Mouse (Mus musculus) embryonic fibroblast, embryonic 13.5 days (primary cell): Measurements from ENCODE around the gene Celsr1.

Experiments
- CTCF ChIP-seq: IDR thresholded peaks from 2 replicates; pipeline ENCODE4 v1.5.1; 2011; ENCODE audit warnings: mild to moderate bottlenecking, control low read depth, low read length, moderate library complexity, borderline replicate concordance; ENCODE audit not compliant: insufficient read depth
- POLR2A ChIP-seq: IDR thresholded peaks from 2 replicates; pipeline ENCODE4 v1.6.1; 2011; ENCODE audit warnings: low read depth, mild to moderate bottlenecking, control low read depth, low read length, moderate library complexity

DNA sequence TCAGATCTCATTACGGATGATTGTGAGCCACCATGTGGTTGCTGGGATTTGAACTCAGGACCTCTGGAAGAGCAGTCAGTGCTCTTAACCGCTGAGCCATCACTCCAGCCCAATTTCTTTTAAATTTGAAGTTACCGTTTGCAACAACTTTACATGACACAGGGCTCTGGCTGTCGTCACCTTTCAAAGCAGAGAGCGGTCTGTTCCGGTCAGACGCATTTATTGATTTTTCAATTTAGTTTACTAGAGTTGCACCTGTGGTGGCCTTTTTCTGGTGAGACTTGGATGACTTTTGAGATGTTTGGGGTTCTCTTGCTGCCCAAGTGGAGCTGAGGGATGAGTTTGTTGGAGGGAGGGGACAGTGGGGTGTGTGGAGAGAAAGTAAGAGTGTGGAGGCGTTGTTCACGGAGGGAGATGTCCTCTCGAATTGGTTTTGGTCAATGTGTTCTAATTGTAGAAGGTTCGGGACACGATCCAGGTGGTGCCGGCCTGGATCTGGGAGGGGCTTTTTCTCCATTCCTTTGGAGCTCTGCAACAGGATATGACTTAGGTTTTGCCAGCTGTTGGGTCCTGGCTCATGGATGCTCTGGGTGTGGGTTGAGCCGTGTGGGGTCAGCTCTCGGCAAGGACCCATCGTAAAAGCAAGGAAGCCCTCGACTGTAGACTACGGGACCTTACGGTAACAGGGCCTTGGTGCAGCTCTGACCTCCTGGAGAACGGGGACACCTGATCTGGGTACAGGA lies 41.9 kb upstream of the Celsr1 start:
- no peak for TF ChIP-seq CTCF
- no peak for TF ChIP-seq POLR2A
